Mouse (Mus musculus) heart, adult 2 months (tissue): ENCODE measurements around the gene Gmds.

ENCODE experiments used
- CTCF ChIP-seq: fragments of 200-600 bp; IDR thresholded peaks from 2 replicates; pipeline ENCODE4 v1.8.1; 2022; ENCODE audit warnings: antibody characterized with exemption, mild to moderate bottlenecking, moderate library complexity
- EP300 ChIP-seq: fragments of 200-500 bp; IDR thresholded peaks from 2 replicates; pipeline ENCODE4 v1.6.1; 2011; ENCODE audit warnings: low read depth, low read length, control low read depth; ENCODE audit not compliant: insufficient read depth
- POLR2A ChIP-seq: fragments of 200-500 bp; IDR thresholded peaks from 2 replicates; pipeline ENCODE4 v1.6.1; 2011; ENCODE audit warnings: mild to moderate bottlenecking, low read depth, low read length, control low read depth; ENCODE audit not compliant: insufficient read depth

DNA sequence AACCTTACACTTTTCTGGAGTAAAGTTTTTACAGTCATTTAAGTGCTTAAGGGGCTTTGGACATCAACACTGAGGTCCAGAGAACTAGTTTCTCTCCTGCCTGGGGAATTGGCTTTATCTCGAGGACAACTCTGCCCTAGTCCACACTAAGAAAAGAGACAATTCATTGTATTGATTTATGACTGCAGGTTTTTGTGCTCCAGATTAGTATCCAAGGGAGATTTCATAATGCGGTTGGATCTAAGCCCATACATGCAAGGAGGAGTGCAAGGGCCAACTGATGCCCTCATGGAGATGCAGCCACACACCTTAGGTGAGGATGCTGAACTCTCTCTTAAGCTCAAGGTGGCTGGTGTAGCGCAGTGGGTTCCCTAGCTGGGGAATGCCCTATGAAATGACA lies 444.0 kb downstream of the Gmds start:
- TF ChIP-seq CTCF (no peak), POLR2A (no peak), EP300 (no peak)
